Mouse (Mus musculus) C2C12 (cell line): ENCODE data around the gene F11r. TPM values are rescaled to one million over a fixed set of nuclear protein-coding genes. Genes with fewer than 3 reads are reported as not detected.

Experiments
- H3K27me3 ChIP-seq: one replicate; pipeline ENCODE4 v1.6.1; 2011; ENCODE audit not compliant: control insufficient read depth, insufficient read depth, insufficient read length
- H3K36me3 ChIP-seq: one replicate; pipeline ENCODE4 v1.6.1; 2011; ENCODE audit not compliant: control insufficient read depth, insufficient read depth
- H3K4me3 ChIP-seq: one replicate; pipeline ENCODE4 v1.5.1; 2011; ENCODE audit warnings: mild to moderate bottlenecking, control low read depth; ENCODE audit not compliant: poor library complexity, insufficient read depth, severe bottlenecking
- H3K79me2 ChIP-seq: one replicate; pipeline ENCODE4 v1.6.1; 2011; ENCODE audit not compliant: control insufficient read depth, insufficient read depth
- H3K79me3 ChIP-seq: one replicate; pipeline ENCODE4 v1.6.1; 2011; ENCODE audit warnings: low read depth, control low read depth
- H3ac ChIP-seq: one replicate; pipeline ENCODE3; 2011; ENCODE audit warnings: low read depth; ENCODE audit not compliant: control insufficient read depth, insufficient read length
- CEBPB ChIP-seq: IDR thresholded peaks from one replicate; pipeline ENCODE4 v1.6.1; 2011; ENCODE audit warnings: low read depth, mild to moderate bottlenecking, control low read depth, moderate library complexity
- CTCF ChIP-seq: IDR thresholded peaks from one replicate; pipeline ENCODE4 v1.5.1; 2011; ENCODE audit not compliant: control insufficient read depth, insufficient read depth, insufficient read length
- FOSL1 ChIP-seq: IDR thresholded peaks from one replicate; pipeline ENCODE4 v1.8.0; 2011; ENCODE audit warnings: mild to moderate bottlenecking, low read length; ENCODE audit not compliant: poor library complexity, insufficient read depth, severe bottlenecking
- MAX ChIP-seq: IDR thresholded peaks from one replicate; pipeline ENCODE4 v1.6.1; 2011; ENCODE audit warnings: mild to moderate bottlenecking, control low read depth
- MYOD1 ChIP-seq: IDR thresholded peaks from one replicate; pipeline ENCODE4 v1.6.1; 2011; ENCODE audit warnings: low read depth; ENCODE audit not compliant: control insufficient read depth, insufficient read length
- MYOG ChIP-seq: IDR thresholded peaks from one replicate; pipeline ENCODE4 v1.6.1; 2011; ENCODE audit not compliant: control insufficient read depth, insufficient read length; ENCODE audit errors: extremely low read depth
- USF1 ChIP-seq: IDR thresholded peaks from one replicate; pipeline ENCODE4 v1.6.1; 2011; ENCODE audit warnings: low read depth, mild to moderate bottlenecking, control low read depth, moderate library complexity
- polyA plus RNA-seq: library from polyadenylated mRNA; unstranded; fragments of >200 nt; fragmentation: generic; extraction: Trizol; gene quantifications from one replicate; pipeline ENCODE4 v1.2.1, GENCODE M21; 2012; ENCODE audit warnings: missing spikeins

Gene F11r
- polyA plus RNA-seq, 1 experiment, result 3.6 TPM

GRCm38 (mm10) chr1:171477758-171478545 lies 40.6 kb downstream of the F11r start:
- Histone ChIP-seq H3K79me2 (no peaks in the 10 kb centered on the region), H3K27me3 (no peaks in the 10 kb centered on the region), H3K79me3 (no peaks in the 10 kb centered on the region), H3K36me3 (no peaks in the 10 kb centered on the region), H3K4me3 (no peak overlapping the region), H3ac (no peak overlapping the region)
- no peak for TF ChIP-seq FOSL1
- TF ChIP-seq USF1, result no peak
- no peak for TF ChIP-seq MAX
- TF ChIP-seq MYOD1, result no peak
- no peak for TF ChIP-seq CEBPB
- TF ChIP-seq CTCF, result no peak
- no peak for TF ChIP-seq MYOG

- TF ChIP-seq MYOD1, result no peak
- TF ChIP-seq FOSL1, result no peak
- no peak for TF ChIP-seq MYOG
- TF ChIP-seq USF1, result no peak
- TF ChIP-seq MAX, result no peak
- no peak for TF ChIP-seq CEBPB
- TF ChIP-seq CTCF, result no peak
- Histone ChIP-seq H3K36me3 (no peaks in the 10 kb centered on the region), H3ac (no peak overlapping the region), H3K79me3 (no peaks in the 10 kb centered on the region), H3K4me3 (no peak overlapping the region), H3K79me2 (no peaks in the 10 kb centered on the region), H3K27me3 (no peaks in the 10 kb centered on the region)
Measured at GRCm38 (mm10) chr1:171478968-171479367, 41.6 kb downstream of the F11r start.

GRCm38 (mm10) chr1:171494241-171494640 lies 56.9 kb downstream of the F11r start:
- Histone ChIP-seq H3K4me3 (no peak overlapping the region), H3K27me3 (no peaks in the 10 kb centered on the region), H3K36me3 (no peaks in the 10 kb centered on the region), H3K79me2 (no peaks in the 10 kb centered on the region), H3K79me3 (no peaks in the 10 kb centered on the region), H3ac (no peak overlapping the region)
- TF ChIP-seq MYOD1 (no peak), FOSL1 (no peak), CEBPB (no peak), MYOG (no peak), CTCF (no peak)

- H3K79me3 ChIP-seq, result no peaks in the 10 kb centered on the region
- no peaks in the 10 kb centered on the region for H3K79me2 ChIP-seq
- no peak overlapping the region for H3K4me3 ChIP-seq
- TF ChIP-seq MAX (no peak), CEBPB (no peak), MYOG (no peak), FOSL1 (no peak), CTCF (no peak), MYOD1 (no peak), USF1 (no peak)
- H3ac ChIP-seq, result no peak overlapping the region
- no peaks in the 10 kb centered on the region for H3K27me3 ChIP-seq
- no peaks in the 10 kb centered on the region for H3K36me3 ChIP-seq
Measured at GRCm38 (mm10) chr1:171495371-171495770, 58.0 kb downstream of the F11r start.

GRCm38 (mm10) chr1:171499856-171500255 lies 62.5 kb downstream of the F11r start:
- no peaks in the 10 kb centered on the region for H3K36me3 ChIP-seq
- no peak overlapping the region for H3ac ChIP-seq
- peaks cover 8% of the 10 kb centered on the region for H3K79me2 ChIP-seq
- no peaks in the 10 kb centered on the region for H3K79me3 ChIP-seq
- no peak overlapping the region for H3K4me3 ChIP-seq
- no peaks in the 10 kb centered on the region for H3K27me3 ChIP-seq
- TF ChIP-seq MYOG, result no peak
- TF ChIP-seq CTCF, result no peak
- TF ChIP-seq MAX, result no peak
- TF ChIP-seq FOSL1, result no peak
- TF ChIP-seq CEBPB, result no peak
- no peak for TF ChIP-seq MYOD1
